Mouse (Mus musculus) heart, adult 2 months (tissue): ENCODE measurements around the gene Nek9. TPM values are rescaled to one million over a fixed set of nuclear protein-coding genes. Genes with fewer than 3 reads are reported as not detected.

Experiments
- DNase-seq, 2 experiments: peaks; one replicate each; pipeline ENCODE4 v3.0.0; 2021
- H3K27ac ChIP-seq: fragments of 200-600 bp; 2 replicates; pipeline ENCODE4 v1.8.1; 2022
- H3K27me3 ChIP-seq: fragments of 200-500 bp; 2 replicates; pipeline ENCODE4 v1.6.1; 2012; ENCODE audit warnings: mild to moderate bottlenecking, low read length, inconsistent platforms, mixed read lengths; ENCODE audit not compliant: control insufficient read depth, insufficient read depth
- H3K36me3 ChIP-seq: fragments of 200-500 bp; 2 replicates; pipeline ENCODE4 v1.6.1; 2012; ENCODE audit warnings: low read length, inconsistent platforms; ENCODE audit not compliant: control insufficient read depth, insufficient read depth
- H3K4me1 ChIP-seq: fragments of 200-500 bp; 2 replicates; pipeline ENCODE4 v1.6.1; 2011; ENCODE audit warnings: low read length; ENCODE audit not compliant: control insufficient read depth, insufficient read depth
- H3K4me3 ChIP-seq: fragments of 200-600 bp; 2 replicates; pipeline ENCODE4 v1.8.1; 2022
- H3K79me2 ChIP-seq: fragments of 200-500 bp; replicated peaks from 2 replicates; pipeline ENCODE4 v1.6.1; 2012; ENCODE audit warnings: mild to moderate bottlenecking, inconsistent platforms, low read length, moderate library complexity, mixed read lengths; ENCODE audit not compliant: control insufficient read depth, insufficient read depth
- H3K9ac ChIP-seq: fragments of 200-500 bp; 2 replicates; pipeline ENCODE4 v1.6.1; 2012; ENCODE audit warnings: low read depth, mild to moderate bottlenecking, control low read depth, inconsistent platforms, low read length, mixed read lengths
- CTCF ChIP-seq: fragments of 200-600 bp; IDR thresholded peaks from 2 replicates; pipeline ENCODE4 v1.8.1; 2022; ENCODE audit warnings: antibody characterized with exemption, mild to moderate bottlenecking, moderate library complexity
- EP300 ChIP-seq: fragments of 200-500 bp; IDR thresholded peaks from 2 replicates; pipeline ENCODE4 v1.6.1; 2011; ENCODE audit warnings: low read depth, low read length, control low read depth; ENCODE audit not compliant: insufficient read depth
- POLR2A ChIP-seq: fragments of 200-500 bp; IDR thresholded peaks from 2 replicates; pipeline ENCODE4 v1.6.1; 2011; ENCODE audit warnings: mild to moderate bottlenecking, low read depth, low read length, control low read depth; ENCODE audit not compliant: insufficient read depth
- WGBS: fragments of 180-500 bp; shearing (Covaris S2); methylation state at CpG from one replicate; pipeline ENCODE4 v1.1.7; 2018; 5-methylcytosine and 5-hydroxymethylcytosine counted together
- intact Hi-C: fragments of 180-260 bp; cut with DNase I; formaldehyde crosslinking; loops from one replicate; pipeline ENCODE4 v1.15.1; 2025
- polyA plus RNA-seq: library from polyadenylated mRNA; depleted of rRNA; stranded (reverse); fragments of >200 nt; gene quantifications from 2 replicates; pipeline ENCODE4 v1.2.3, GENCODE M21; 2012
- total RNA-seq, 2 experiments: library from RNA; stranded (reverse); gene quantifications; 2 replicates each; pipeline ENCODE4 v1.2.3; 2021

Gene Nek9
- total and polyA plus RNA-seq, 3 experiments: 41.6 to 116 (median 107) TPM

DNA sequence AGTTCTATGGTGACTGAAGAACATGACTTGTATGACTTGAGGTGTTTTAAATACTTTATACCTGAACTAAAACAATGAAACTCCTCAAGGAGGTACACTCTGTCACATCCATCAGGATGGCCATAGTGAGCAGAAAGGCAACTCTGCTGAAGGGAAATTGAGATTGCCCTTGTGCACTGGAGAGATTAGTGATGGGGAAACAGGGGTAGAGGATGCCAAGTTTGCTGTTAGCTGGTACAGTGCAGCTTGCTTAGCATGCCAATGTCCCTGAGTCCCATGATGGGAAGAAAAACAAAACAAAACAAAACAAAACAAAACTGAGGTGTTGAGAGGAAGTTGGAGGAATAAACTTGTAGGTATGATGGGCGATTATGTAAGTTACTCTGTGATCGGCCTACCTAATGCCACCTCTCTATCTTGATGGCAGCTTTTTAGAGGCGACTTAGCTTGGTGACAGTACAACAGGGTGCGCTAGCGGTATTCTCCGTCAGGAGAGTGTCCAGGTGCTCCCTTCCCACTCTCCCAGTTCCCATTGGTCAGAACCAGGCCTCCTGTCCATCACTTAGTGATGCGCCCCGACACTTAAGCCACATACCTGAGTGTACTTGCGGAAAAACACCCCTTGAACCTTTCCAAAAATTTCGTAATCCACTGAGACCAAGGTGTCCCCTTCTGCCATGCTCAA is 59.6 kb downstream of the Nek9 start:
- Histone ChIP-seq H3K4me1 (peaks cover 2% of the 10 kb centered on the region), H3K27me3 (no peaks in the 10 kb centered on the region), H3K9ac (peak overlapping the region; percentile 93), H3K79me2 (no peaks in the 10 kb centered on the region), H3K27ac (peak overlapping the region; percentile 83), H3K4me3 (peak overlapping the region; percentile 88), H3K36me3 (no peaks in the 10 kb centered on the region)
- intact Hi-C loops: no loop called here
- WGBS: 5% methylated on average over 10 of the region's 10 CpGs
- TF ChIP-seq EP300 (no peak), CTCF (no peak), POLR2A (no peak)
- DNase-seq: no peak

DNA sequence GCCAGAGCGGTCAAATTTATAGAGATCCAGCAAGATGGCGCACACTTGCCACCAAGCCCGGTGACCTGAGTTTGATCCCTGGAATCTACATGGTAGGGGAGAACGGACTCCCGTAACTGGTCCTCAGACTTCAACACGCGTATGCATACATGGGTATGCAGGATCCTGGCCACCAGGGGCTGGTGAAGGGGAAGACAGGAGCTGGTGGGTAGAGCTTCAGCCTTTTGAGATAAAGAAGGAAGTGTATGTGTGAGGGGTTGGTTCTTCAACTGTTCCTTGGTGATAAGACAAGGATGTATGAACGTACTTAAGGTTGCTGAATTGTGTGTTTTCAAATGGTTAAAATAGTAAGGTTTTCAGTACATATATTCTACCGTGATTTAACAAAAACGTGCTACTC is 60.2 kb downstream of the Nek9 start:
- 95% methylated on average over 10 of the region's 10 CpGs for WGBS

DNA sequence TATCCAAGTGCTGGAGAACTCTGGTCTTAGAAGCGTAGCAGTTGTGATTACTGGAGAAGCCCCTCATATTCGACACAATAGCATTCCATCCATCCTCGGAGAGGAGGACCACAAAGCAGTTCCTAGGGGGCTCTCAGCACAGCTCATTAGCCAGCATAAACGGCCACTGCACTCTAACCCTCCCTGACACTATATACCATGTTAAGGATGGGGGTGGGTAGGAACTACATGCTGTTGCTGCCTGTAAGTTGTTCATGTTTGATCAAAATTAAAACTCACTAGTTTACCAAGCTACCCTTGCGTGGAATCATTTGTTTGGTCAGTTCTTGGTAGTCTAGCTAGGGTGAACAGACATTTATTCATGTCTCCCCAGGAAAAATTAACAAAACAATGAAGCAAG is 62.9 kb downstream of the Nek9 start:
- DNase-seq: no peak
- TF ChIP-seq EP300: no peak
- no peak for TF ChIP-seq POLR2A
- TF ChIP-seq CTCF: no peak
- H3K4me3 ChIP-seq: no peak overlapping the region
- no peak overlapping the region for H3K9ac ChIP-seq
- peaks cover 2% of the 10 kb centered on the region for H3K4me1 ChIP-seq
- WGBS: 85% methylated on average over 5 of the region's 5 CpGs
- intact Hi-C loops: no loop called here
- no peaks in the 10 kb centered on the region for H3K79me2 ChIP-seq
- H3K36me3 ChIP-seq: no peaks in the 10 kb centered on the region
- H3K27ac ChIP-seq: no peak overlapping the region
- no peaks in the 10 kb centered on the region for H3K27me3 ChIP-seq

More for the DNA sequence above, 60.2 kb downstream of the Nek9 start:
- TF ChIP-seq CTCF (no peak), POLR2A (no peak), EP300 (no peak)
- H3K27ac ChIP-seq: no peak overlapping the region
- intact Hi-C loops: no loop called here
- DNase-seq: no peak
- H3K27me3 ChIP-seq: no peaks in the 10 kb centered on the region
- no peaks in the 10 kb centered on the region for H3K36me3 ChIP-seq
- H3K79me2 ChIP-seq: no peaks in the 10 kb centered on the region
- peaks cover 2% of the 10 kb centered on the region for H3K4me1 ChIP-seq
- no peak overlapping the region for H3K9ac ChIP-seq
- no peak overlapping the region for H3K4me3 ChIP-seq

DNA sequence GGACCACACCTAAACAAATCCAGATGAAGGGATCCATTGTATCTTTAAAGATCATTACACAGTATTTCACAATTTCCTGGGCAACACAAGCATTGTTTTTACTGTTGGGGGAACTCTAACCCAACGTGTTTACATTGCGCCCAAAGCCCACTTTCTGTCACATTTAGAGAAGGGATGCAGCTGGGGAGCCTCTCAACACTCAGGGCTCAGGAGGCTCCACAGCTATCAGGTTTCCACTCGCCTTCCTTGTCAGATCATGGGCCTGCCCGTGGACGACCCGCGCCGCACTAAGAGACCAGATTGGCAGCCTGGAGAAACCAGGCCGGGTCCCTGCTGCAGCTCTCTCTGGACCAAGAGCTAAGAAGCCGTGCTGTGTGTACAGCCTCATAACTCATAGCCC is 65.7 kb downstream of the Nek9 start:
- WGBS: 64% methylated on average over 10 of the region's 10 CpGs
- peak in 1 of 2 experiments; percentile 33 for DNase-seq

DNA sequence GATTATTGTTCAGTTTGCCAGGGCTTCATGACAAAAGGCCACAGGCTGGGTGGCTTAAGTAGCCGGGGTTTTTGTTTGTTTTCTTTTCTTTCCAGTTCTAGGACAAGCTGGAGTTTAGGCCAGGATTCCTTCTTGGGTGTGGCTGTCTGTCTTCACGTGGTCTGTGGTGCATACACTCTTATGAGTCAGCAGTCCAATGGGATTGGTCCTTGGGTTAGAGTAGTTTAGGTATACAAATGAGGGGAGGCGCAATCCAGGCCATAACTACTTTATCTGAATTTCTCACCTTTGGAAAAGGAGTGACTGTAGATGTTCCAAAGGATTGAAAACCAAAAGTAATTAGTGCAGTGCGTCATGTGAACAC is 67.3 kb downstream of the Nek9 start:
- H3K27me3 ChIP-seq: no peaks in the 10 kb centered on the region
- peaks cover 2% of the 10 kb centered on the region; the same call in 1 of the 2 replicates for H3K4me1 ChIP-seq
- WGBS: 57% methylated on average over 4 of the region's 4 CpGs
- no peak overlapping the region for H3K27ac ChIP-seq
- intact Hi-C loops: no loop called here
- H3K4me3 ChIP-seq: no peak overlapping the region
- no peaks in the 10 kb centered on the region for H3K36me3 ChIP-seq
- H3K9ac ChIP-seq: no peak overlapping the region
- no peak for DNase-seq
- H3K79me2 ChIP-seq: no peaks in the 10 kb centered on the region
- TF ChIP-seq EP300 (no peak), CTCF (no peak), POLR2A (no peak)

More for the DNA sequence above, 65.7 kb downstream of the Nek9 start:
- Histone ChIP-seq H3K36me3 (no peaks in the 10 kb centered on the region), H3K27ac (no peak overlapping the region), H3K4me3 (no peak overlapping the region), H3K79me2 (no peaks in the 10 kb centered on the region), H3K9ac (no peak overlapping the region), H3K27me3 (no peaks in the 10 kb centered on the region), H3K4me1 (peaks cover 2% of the 10 kb centered on the region; the same call in 1 of the 2 replicates)
- TF ChIP-seq CTCF (no peak), EP300 (no peak), POLR2A (no peak)
- intact Hi-C loops: no loop called here

DNA sequence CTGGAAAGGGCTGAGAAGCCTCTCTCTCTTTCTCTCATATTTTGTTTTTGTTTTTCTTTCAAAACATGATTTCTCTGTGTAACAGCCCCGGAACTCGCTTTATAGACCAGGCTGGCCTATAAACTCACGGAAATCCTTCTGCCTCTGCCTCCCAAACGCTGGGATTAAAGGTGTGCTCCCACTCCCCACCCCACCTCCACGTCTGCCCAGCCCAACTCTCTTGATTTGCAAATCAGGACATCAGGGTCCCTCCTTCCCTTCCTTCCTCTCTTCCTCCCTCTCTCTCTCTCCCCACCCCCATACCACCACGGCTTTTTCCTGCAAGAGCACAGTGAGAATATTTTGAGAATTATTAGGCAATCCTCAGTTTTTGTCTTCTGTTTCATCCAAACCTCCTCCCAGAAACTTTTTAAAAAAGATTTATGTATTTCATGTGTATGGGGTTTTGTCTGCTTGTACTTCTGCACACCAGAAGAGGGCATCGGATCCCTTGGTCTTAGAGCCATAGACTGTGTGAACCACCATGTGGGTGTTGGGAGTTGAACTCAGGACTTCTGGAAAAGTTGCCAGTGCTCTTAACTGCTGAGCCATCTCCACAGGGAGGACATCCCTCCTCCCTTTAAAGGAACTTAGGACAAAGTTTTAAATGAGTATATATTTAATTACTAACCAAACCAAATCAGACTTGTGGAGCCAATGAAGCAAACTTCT is 67.9 kb downstream of the Nek9 start:
- no peak for TF ChIP-seq EP300
- 0 out of 2 replicates have a peak, but pooled peaks have one; percentile 12 for TF ChIP-seq CTCF
- no peak overlapping the region for H3K9ac ChIP-seq
- no peak for DNase-seq
- no peaks in the 10 kb centered on the region for H3K79me2 ChIP-seq
- no peaks in the 10 kb centered on the region for H3K27me3 ChIP-seq
- intact Hi-C loops: no loop called here
- H3K27ac ChIP-seq: no peak overlapping the region
- H3K4me1 ChIP-seq: peaks cover 2% of the 10 kb centered on the region; the same call in 1 of the 2 replicates
- no peak overlapping the region for H3K4me3 ChIP-seq
- no peaks in the 10 kb centered on the region for H3K36me3 ChIP-seq
- WGBS: 62% methylated on average over 7 of the region's 7 CpGs
